Mouse (Mus musculus): ENCODE data around the gene Gm9970.

DNA sequence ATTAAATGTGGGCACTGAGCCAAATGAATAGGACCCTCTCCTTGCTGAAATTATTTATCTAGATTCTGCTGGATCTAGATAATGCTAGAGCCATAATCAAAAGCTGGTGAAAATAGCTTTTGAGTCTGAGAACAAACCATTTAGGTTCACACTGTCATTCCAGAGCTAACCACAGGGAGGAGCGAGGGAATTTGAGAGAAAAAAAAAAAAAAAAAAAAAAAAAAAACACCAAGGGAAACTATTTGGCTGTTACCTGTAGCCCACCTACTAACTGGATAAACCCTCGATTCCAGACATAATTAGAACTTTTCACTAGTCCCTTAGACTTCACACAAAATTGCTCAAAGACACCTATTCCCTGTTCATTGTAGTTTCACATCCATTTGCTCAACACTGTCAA is 22.0 kb downstream of the Gm9970 start:
- TF ChIP-seq CTCF (IDR thresholded peaks at IDR 0.05; ENCODE audit: borderline replicate concordance, extremely low read depth, insufficient read depth, insufficient read length) (no peak), POLR2A (IDR thresholded peaks at IDR 0.05; ENCODE audit: borderline replicate concordance, extremely low read depth, insufficient read depth, insufficient read length, poor library complexity, severe bottlenecking) (no peak)

All from brain, embryonic 14.5 days (tissue).